Mouse (Mus musculus) granulocyte monocyte progenitor cell, adult 5-6 weeks (primary cell): ENCODE measurements at regions not wholly inside any gene's neighbourhood (a gene's known extent, or its start where the extent isn't known, plus 50 kb on each side); places are given as distances from the start of the nearest gene placed in this dataset.

Source experiments
- ATAC-seq: replicated peaks from 2 replicates; pipeline ENCODE4 v1.8.0; 2016; ENCODE audit warnings: mild to moderate bottlenecking, moderate TSS enrichment, inconsistent platforms; ENCODE audit not compliant: poor library complexity, severe bottlenecking

DNA sequence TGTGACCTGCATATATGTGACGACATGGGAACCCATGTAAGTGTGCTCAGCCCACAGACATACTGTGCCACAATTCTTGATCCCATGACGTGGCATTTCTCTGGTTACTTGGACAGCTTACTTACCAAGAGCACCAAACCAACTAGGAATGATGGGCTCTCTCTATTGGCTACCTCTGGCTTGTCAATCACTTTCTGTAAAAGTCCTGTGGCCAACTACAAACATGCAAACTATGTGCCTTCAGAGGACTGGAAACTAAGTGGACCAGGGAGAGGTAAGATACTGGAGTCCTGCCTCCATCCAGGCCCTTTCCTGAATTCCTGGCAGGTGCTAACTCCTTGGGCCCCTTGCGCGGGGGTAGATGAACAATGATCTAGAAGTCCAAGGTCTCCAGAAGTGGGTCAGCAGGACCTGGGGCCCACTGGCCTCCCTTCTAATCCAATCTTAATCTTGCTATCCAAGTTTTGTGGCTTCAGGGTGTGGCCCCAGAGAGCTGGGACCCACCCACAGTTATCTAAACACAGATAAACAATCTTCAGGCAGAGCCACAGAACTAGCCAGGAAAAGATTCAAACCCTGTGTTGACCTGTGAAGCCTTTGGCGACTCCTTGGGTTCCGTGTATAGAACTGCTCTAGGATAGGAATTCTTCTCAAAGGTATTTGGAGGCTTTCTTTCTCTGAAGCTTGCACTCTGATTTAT is 163.7 kb upstream of the Spdye4c start:
- ATAC-seq: no peak

DNA sequence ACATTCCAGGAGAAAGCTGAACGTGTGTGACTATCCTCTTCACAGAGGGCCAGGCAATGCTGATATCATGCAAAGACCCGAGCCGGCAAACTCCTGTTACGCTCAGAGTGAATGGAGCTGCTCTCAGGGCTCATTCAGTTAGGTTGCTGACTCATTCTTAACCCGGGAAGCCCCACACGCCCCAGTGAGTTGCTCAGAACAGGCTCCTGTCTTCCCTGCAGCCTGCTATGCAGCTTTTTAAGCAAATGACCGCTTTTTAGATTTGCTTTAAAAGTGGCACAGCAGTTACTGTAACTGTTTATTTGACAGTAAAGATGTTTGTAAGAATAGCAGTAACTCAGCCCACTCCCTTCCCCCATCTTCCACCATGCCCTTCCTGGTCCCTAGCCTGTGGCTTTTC is 162.9 kb upstream of the Spdye4c start:
- 0 out of 2 replicates have a peak, but pooled peaks have one; percentile 28 for ATAC-seq

DNA sequence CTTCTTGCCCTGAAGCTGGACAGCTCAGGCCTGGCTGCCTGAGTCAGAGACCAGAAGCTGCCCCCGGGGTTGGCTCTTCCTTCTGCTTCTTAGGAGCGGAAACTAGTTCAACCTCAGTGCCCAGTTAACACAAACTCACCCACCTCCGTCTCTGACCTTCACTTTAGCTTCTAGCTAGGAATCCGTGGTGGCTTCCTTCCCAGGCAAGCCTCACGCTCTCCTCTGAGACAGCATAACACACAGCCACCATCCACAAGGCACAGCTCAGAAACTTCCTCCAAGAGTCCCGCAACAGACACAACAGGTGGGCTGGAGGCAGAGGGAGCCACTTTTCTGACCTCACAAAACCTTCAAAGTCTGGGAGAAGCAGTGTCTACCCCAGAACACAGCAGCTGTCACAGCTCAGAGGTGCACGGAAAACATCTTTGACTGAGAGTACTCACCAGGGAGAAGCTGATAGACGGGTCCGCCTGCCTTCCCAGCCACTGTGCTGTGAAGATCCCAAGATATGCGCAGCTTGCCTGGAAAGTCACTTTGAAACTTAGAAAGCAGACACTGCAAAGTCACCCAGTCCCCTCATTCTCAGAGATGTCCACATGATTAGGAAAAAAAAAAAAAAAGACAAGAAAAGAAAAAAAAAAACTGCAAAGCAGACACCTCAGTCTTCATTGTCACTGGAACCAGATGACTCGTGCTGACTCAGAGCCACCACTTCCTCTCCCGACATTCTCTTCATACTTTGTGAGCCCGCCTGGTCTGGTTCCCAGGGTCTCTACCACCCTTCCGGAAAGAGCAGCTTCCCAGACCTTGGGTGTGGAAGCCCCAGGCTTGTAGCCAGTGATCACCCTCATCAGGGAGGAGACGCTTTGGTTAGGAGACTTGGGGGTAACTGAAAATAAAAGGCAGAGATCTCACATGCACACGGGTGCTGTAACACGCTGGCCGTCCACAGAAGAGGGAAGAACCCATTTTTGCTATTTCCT is 162.1 kb upstream of the Spdye4c start:
- peak; percentile 72 for ATAC-seq

DNA sequence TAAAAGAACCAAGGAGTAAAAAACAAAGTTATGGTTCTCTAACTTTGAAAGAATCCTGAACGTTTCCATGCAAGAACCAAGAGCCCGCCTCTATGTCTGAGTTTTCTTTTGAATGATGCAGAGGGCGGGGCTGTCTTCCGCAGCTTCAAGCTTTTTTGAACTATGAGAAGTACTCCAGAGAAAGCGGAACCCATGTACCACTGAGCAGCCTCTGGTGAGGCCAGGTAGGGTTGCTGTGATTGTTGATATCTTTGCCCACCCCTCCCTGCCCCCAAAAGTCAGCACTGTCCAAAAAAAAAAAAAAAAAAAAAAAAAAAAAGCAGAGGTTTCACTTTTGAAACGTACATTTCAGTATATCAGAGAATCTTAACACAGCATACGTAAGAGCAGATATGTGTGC is 161.2 kb upstream of the Spdye4c start:
- peak; percentile 42 for ATAC-seq

DNA sequence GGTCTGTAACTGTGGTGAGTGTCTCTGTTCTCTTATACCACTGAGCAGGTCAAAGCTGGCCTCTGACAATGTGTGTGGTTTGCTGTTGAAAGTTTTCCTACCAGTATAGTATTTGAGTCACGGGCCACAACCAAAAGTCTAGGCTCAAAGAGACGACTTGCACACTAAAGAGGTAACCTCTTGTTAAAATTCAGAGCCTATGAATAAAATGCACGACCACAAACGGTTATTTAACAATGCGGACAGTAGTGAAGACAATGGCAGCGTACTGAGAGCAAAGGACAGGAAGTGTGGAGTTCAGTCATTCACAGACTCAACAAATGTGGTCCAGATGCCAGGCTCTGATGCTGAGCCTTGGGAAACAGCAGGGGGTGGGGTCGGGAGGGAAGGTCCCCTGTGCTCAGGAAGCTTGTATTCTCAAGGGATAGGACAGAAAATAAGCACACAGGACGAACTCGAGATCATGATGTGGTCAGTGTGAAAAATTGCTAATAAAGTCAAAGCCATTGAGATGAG is 160.2 kb upstream of the Spdye4c start:
- ATAC-seq: no peak

DNA sequence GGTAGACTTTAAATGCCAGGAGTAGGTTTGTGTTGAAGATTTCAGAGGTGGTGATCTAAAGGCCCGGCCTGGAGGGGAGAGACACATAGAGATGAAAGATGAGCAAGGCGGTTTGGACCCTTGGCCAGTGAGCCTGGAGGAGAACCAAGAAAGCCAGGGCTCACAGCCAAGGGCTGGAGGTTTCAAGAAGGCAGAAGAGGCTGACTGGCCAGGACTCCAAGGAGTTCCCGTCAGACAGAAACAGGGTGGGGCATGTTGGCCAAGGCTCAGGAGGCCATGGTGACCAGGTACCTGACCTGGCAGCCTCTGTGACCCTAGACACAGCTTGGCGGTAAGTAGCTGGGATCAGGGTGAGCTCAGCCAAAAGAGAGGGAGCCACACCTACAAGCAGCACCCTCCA is 159.3 kb upstream of the Spdye4c start:
- no peak for ATAC-seq

DNA sequence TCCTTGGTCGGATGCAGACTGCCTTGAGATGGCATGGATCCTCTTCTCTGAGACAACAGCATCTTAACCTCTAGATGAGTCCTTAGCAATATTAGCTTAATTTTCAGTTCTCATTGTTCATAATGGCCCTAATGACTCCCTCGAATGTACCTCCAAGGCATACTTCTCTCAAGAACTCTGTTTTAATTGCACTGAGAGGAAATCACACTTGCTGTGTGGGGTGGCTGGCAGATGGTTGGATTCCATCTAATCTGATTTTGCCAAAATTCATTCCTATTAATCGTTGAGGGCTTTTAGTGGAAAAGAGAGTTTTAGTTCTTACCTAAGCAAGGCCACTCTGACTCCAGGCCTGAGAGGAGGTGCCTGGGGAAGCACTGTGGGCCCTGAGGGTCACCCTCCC is 158.3 kb upstream of the Spdye4c start:
- no peak for ATAC-seq

DNA sequence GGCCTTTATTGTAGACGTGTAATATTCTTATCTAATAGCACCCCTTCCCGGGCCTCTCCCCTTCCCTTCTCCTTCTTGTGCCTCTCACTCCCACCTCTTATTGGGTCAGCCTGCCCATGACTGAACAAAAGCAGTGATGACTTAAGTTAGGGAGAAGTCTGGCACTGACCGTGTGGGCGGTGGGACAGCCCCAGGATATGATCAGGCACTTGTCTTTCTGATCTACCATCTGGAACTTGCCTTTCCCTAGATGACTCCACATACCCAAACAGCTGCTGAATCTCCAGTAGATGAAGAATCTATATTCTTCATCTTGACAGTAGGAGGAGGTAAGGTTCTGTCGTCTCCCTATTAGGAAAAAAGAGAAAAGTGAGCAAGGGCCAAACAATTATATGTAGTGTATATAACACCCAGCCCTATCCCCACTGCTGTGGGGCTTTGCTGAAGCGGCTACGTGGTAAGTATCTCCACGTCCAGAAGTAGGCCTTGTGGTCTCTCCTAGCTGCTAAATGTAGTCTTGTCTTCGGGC is 157.4 kb upstream of the Spdye4c start:
- ATAC-seq: no peak

DNA sequence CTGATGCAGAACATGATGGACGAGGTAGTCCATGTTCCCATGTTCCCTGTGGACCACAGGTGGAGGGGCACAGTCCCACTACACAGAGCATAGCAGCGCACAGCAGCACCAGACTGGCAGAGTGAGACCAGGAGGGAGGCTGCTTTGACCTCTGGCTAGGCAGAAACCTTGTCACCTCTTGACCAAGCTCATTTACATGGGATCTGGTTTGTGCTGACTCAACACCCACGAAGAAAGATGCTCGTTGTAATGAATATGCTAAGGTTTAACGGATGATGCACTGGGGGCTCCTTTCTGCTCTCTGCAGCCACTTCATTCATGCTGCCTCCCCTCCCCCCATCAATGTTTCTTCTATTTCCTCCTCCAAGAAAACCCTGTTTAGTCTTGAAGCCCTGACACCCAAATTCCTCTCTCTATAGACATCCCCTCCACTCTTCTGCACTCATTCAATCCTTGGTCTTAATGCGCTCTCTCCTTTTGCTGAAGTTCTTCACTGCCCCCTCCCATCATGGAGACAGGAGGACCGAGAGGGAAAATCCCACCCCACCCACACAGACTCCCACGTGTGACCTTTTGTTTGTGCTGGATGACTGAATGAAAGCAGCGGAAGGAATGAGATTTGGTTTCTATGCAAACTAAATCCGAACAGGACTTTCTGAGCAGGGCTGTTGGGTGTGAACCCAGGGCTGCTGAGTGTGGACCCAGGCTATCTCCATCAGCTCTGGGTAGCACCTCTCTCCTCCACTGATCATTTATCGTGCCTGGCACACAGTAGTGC is 156.6 kb upstream of the Spdye4c start:
- ATAC-seq: no peak

DNA sequence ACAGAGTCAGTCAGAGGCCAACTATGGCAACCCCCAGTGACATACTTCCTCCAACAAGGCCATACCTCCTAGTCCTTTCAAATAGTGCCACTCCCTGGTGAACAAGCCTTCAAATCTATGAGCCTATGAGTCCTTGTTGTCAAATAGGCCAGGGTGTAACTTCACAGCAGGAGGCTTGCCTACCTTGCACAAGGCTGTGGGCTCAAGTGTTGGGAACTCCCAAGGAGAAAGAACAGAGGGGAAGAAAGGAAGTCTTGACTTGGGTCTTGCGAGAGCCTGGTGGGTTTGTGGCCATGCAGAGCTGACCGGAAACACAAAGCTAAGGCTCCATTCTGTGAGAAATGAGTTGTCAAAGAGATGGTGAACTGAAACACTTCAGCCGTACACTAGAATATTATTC is 154.6 kb upstream of the Spdye4c start:
- ATAC-seq: peak; percentile 45

DNA sequence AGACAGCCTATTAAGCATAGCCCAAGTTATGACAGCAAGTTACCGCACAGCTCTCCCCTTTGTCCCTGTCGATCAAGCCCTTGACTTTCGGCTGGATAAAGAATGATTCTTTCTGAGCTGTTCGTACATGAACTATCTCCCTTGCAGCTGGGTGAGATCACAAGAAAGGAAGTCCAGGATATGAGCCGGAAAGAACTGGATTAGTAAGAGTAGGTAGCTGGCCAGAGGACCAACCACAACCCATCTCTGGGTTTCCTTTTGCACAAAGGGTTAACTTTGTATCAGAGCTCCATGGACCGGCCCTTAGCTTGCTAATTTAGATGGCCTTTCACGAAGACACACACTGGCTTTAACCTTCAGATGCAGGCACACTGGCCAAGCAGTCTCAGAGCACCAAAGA is 153.3 kb upstream of the Spdye4c start:
- ATAC-seq: no peak

DNA sequence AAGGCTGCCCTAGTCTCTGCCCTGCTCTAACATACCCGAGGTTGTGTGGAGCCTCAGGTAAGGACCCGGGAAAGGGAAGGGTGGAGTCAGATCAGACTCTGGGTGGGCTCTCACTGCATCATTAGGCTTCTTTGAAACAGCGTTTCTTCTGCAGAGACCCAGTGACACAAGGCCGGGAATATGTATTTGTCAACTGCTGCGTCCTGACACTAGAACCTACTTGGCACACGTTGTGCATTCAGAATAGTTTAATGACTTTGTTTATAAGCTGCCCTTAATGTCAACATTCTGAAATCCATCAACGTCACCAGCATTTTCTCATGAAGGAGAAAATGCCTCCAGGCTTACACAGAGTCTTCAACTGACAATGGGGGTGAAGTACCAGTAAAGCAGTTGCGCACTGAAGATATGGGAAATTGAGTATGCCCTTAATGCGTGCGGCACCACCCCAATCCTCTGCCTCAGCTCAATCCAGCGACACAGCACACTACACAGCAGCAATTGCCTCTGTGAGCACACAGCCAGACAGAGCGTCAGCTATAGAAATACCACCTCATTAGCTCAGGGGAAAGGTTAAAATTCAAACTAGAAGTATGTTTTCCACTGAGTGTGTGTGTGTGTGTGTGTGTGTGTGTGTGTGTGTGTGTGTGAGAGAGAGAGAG is 152.7 kb upstream of the Spdye4c start:
- ATAC-seq: no peak

DNA sequence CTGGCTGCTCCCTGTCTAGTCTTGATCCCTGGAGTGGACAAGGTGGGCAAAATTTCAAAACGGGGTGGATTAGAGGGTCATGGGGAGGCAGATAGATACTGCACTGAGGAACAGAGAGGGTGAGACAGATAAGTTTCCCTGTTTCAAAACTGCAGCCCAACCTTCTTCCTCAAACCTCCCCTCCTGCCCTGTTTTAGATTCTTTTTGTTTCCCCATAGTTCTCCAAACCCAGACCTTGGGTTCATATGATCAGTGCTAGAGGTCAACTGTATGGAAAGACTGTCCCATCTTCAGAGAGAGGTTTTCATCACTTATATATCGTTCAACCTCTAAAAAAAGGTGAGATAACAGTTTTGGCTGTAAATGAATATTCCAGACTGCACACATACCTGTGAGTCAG is 152.1 kb upstream of the Spdye4c start:
- peak; percentile 73 for ATAC-seq

DNA sequence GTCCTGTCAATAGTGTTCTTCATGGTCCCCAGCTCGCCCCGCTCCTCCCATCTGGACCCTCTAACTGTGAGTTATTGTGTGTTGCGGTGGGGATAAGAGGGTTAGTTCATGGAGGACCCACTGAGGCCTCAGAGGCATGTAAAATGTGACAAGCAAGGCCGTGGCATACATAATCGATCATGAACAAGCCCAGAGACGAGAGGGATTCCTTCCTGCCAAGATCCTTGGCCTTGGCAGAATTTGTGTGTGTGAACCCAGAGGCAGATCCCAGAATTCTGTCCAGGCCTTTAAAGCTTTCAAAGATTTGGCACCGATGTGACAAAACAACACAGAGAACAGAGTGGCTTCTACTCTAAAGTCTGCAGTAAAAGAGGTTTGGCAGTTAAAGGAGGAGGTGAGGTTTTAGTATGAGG is 146.4 kb upstream of the Spdye4c start:
- ATAC-seq: no peak

DNA sequence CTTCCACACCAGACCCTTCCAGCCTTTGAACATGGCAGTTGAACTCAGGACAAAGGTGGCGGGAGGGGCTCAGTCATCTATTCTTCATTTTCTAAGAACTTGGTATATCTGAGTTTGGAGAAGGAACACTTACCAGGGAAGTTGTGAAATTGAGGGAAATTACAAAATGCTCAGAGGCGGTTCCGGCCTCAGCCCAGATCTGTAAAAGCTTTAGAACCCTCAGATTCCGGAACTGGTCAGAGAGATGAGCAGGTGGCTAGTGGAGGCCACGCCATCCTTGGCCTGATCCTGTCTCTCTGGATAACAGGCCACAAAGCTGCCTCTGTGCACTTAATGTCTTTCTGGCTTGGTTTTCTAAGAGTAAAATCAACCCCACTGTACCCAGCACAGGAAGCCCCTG is 145.6 kb upstream of the Spdye4c start:
- ATAC-seq: peak; percentile 86

DNA sequence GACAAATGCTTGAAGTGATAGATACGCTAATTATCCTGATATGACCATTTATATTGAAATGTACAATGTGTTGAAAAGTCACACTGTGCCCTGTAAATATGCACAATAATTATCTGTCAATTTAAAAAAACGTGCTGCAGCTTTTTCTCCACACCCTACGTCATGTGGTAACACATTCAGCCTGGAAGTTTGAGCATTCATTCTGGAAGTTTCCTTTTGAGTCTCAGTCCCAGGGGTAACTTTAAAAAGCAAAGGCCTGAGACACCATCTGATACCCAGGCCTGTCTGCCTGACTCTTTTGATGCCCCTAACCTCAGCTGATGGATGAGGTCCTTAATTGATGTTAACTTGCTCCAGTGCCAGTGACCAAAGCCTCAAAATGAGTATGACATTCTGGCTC is 141.7 kb upstream of the Spdye4c start:
- no peak for ATAC-seq

DNA sequence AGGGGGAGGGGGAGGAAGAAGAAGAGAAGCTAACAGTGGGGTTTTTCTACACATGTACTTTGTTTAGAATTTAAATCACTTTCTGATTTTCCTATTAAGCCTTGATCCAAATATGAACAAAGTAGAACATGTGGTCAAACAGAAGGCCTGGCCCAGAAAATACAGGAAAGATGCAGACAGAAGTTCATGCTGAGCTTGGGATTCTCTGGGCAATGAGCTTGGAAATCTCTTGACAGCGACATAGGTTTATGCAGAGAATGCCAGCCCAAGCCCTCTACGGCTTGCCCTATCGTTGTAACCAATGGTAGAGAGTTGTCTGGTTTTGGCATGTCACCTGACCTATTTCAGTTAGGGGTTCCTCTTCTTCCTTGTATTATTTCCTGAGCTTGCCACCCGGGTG is 141.0 kb upstream of the Spdye4c start:
- ATAC-seq: no peak

DNA sequence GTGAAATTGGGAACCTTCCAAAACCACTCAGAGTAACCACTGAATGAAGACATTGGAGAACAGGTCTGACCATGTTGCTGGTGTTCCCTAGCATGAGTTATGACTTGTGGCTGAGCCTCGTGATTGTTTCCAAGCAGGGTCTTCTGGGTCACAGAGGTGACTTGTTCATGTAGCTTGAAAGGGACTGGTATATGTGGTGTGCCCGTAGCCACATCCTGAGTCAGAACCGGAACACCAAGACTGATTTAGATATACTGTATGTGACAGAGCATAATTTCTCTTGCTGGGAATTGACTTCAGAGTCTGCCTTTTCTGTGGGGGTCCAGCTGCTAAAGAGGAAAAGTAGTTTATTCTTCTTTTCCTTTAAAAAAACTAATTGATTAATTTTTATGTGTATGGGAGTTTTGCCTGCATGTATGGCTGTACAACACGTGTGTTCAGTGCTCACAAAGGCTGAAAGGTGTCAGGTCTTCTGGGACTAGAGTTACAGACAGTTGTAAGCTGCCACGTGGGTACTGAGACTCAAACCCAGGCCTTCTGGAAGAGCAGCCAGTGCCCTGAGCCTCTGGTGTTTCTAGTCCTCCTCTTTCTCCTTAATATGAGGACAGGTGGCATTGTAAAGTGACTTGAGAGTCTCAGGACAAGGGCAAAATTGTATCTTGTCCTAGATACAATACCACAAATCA is 139.3 kb upstream of the Spdye4c start:
- ATAC-seq: peak; percentile 77

DNA sequence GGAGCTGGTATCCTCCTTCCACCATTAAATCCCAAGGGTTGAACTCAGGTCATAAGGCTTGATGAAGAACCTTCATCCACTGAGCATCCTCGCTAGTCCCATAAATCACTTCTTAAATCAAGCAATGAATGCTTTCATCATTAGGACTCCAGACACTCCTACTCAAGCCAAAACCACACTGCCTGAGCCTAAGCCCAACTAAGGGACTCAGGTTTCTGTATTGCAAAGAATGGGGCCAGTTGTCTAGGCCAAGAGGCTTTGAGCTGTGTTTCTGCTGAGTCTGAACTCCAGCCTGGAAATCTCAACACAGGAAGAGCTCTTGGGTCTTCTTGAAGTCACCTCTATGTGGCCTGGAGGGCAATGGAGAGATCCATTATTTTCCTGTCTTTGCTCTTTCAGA is 138.4 kb upstream of the Spdye4c start:
- ATAC-seq: no peak
